Mouse (Mus musculus) WW6 (cell line): ENCODE results near the gene Myl12a.

ENCODE experiments used
- DNase-seq: peaks from one replicate; pipeline ENCODE4 v3.0.0-alpha.2; 2013; ENCODE audit warnings: low read depth, low spot score

Myl12a gene

GRCm38 (mm10) chr17:71002744-71003094, at the start of gene Myl12a:
Gene Myl12a, minus strand, starts transcription at chr17:71002878.
- no peak for DNase-seq

GRCm38 (mm10) chr17:71049292-71049691, 46.6 kb upstream of the Myl12a start:
- no peak for DNase-seq

GRCm38 (mm10) chr17:71046856-71047255, 44.2 kb upstream of the Myl12a start:
- no peak for DNase-seq

GRCm38 (mm10) chr17:71045591-71045990, 42.9 kb upstream of the Myl12a start:
- no peak for DNase-seq

GRCm38 (mm10) chr17:71042645-71043044, 40.0 kb upstream of the Myl12a start:
- no peak for DNase-seq

- DNase-seq: no peak
Measured at GRCm38 (mm10) chr17:71040582-71040880, 37.9 kb upstream of the Myl12a start.

GRCm38 (mm10) chr17:71039851-71040581, 37.3 kb upstream of the Myl12a start:
- DNase-seq: no peak

GRCm38 (mm10) chr17:71038812-71039211, 36.1 kb upstream of the Myl12a start:
- no peak for DNase-seq

GRCm38 (mm10) chr17:71037188-71037587, 34.5 kb upstream of the Myl12a start:
- DNase-seq: no peak

GRCm38 (mm10) chr17:71034472-71034871, 31.8 kb upstream of the Myl12a start:
- DNase-seq: no peak

GRCm38 (mm10) chr17:71032719-71033118, 30.0 kb upstream of the Myl12a start:
- no peak for DNase-seq

GRCm38 (mm10) chr17:71027186-71027585, 24.5 kb upstream of the Myl12a start:
- no peak for DNase-seq

GRCm38 (mm10) chr17:71025922-71026321, 23.2 kb upstream of the Myl12a start:
- DNase-seq: no peak

- no peak for DNase-seq
Measured at GRCm38 (mm10) chr17:71024071-71024470, 21.4 kb upstream of the Myl12a start.

GRCm38 (mm10) chr17:71022841-71023240, 20.2 kb upstream of the Myl12a start:
- no peak for DNase-seq

- DNase-seq: no peak
Measured at GRCm38 (mm10) chr17:71019860-71020259, 17.2 kb upstream of the Myl12a start.

- DNase-seq: no peak
Measured at GRCm38 (mm10) chr17:71019309-71019655, 16.6 kb upstream of the Myl12a start.

GRCm38 (mm10) chr17:71018616-71019308, 16.1 kb upstream of the Myl12a start:
- no peak for DNase-seq

- no peak for DNase-seq
Measured at GRCm38 (mm10) chr17:71018151-71018550, 15.5 kb upstream of the Myl12a start.

GRCm38 (mm10) chr17:71017457-71017998, 14.8 kb upstream of the Myl12a start:
- DNase-seq: no peak

- DNase-seq: no peak
Measured at GRCm38 (mm10) chr17:71014911-71015310, 12.2 kb upstream of the Myl12a start.

- DNase-seq: no peak
Measured at GRCm38 (mm10) chr17:71013105-71013504, 10.4 kb upstream of the Myl12a start.

GRCm38 (mm10) chr17:71011931-71012662, 9.4 kb upstream of the Myl12a start:
- DNase-seq: no peak
